Mouse (Mus musculus) liver, embryonic 14.5 days (tissue): ENCODE data around the gene Tsen15. TPM values are rescaled to one million over a fixed set of nuclear protein-coding genes. Genes with fewer than 3 reads are reported as not detected.

Source experiments
- ATAC-seq: fragments of 200-750 bp; cut with Nextera tagmentation; 2 replicates; pipeline ENCODE4 v1.8.0; 2017; ENCODE audit warnings: moderate number of reproducible peaks, mild to moderate bottlenecking, moderate library complexity; ENCODE audit not compliant: insufficient read depth
- DNase-seq, 3 experiments: peaks; one replicate each; pipeline ENCODE4 v3.0.0-alpha.2; 2012 to 2013; ENCODE audit warnings: low read depth in 3 of 3, low spot score in 3 of 3
- H3K27ac ChIP-seq: fragments of 300-500 bp; sonication (generic); 2 replicates; pipeline ENCODE4 v1.5.1; 2014; ENCODE audit warnings: moderate library complexity, mild to moderate bottlenecking, control low read depth, inconsistent platforms
- H3K27me3 ChIP-seq: fragments of 300-500 bp; sonication (generic); 2 replicates; pipeline ENCODE4 v1.6.1; 2014; ENCODE audit warnings: mild to moderate bottlenecking, low read length, moderate library complexity; ENCODE audit not compliant: control insufficient read depth, insufficient read depth
- H3K36me3 ChIP-seq: fragments of 300-500 bp; sonication (generic); replicated peaks from 2 replicates; pipeline ENCODE4 v1.6.1; 2014; ENCODE audit warnings: low read depth; ENCODE audit not compliant: control insufficient read depth, insufficient read depth
- H3K4me1 ChIP-seq, 2 experiments: fragments of 200-500 bp in 1 of 2; fragments of 300-500 bp in 1 of 2; sonication (generic) in 1 of 2; replicated peaks; 2 replicates each; pipeline ENCODE4 v1.6.1; 2012 to 2014; ENCODE audit warnings: antibody characterized with exemption in 1 of 2, inconsistent platforms in 1 of 2, low read length in 1 of 2; ENCODE audit not compliant: control insufficient read depth in 2 of 2, insufficient read depth in 2 of 2
- H3K4me2 ChIP-seq: fragments of 300-500 bp; sonication (generic); 2 replicates; pipeline ENCODE4 v1.6.1; 2014; ENCODE audit warnings: low read depth, mild to moderate bottlenecking, control low read depth, moderate library complexity
- H3K4me3 ChIP-seq, 2 experiments: fragments of 200-500 bp in 1 of 2; fragments of 300-500 bp in 1 of 2; sonication (generic) in 1 of 2; 2 replicates each; pipeline ENCODE4 v1.5.1; 2012 to 2014; ENCODE audit warnings: low read depth in 2 of 2, low read length in 2 of 2, mild to moderate bottlenecking in 2 of 2, control low read depth in 1 of 2, inconsistent platforms in 1 of 2, moderate library complexity in 1 of 2; ENCODE audit not compliant: insufficient read depth in 1 of 2
- H3K9ac ChIP-seq: fragments of 300-500 bp; sonication (generic); replicated peaks from 2 replicates; pipeline ENCODE4 v1.6.1; 2014; ENCODE audit warnings: mild to moderate bottlenecking, control low read depth, moderate library complexity
- H3K9me3 ChIP-seq: fragments of 300-500 bp; sonication (generic); 2 replicates; pipeline ENCODE4 v1.6.1; 2016; ENCODE audit warnings: low read length, mixed read lengths; ENCODE audit not compliant: control insufficient read depth
- CTCF ChIP-seq: IDR thresholded peaks from 2 replicates; pipeline ENCODE4 v1.5.1; 2016; ENCODE audit warnings: antibody characterized with exemption, low read depth, control low read depth
- EP300 ChIP-seq: IDR thresholded peaks from 2 replicates; pipeline ENCODE4 v1.6.1; 2016; ENCODE audit warnings: antibody characterized with exemption, low read depth
- WGBS: fragments of 180-500 bp; shearing (Covaris S2); extraction: QIAGEN DNeasy Blood & Tissue Kit; methylation state at CpG from one replicate; pipeline ENCODE4 v1.1.7; 2014; ENCODE audit not compliant: insufficient replicate concordance; 5-methylcytosine and 5-hydroxymethylcytosine counted together
- polyA plus RNA-seq, 2 experiments: library from polyadenylated mRNA; depleted of rRNA in 1 of 2; stranded (reverse) in 1 of 2; unstranded in 1 of 2; fragments of >200 nt; fragmentation: Nextera tagmentation in 1 of 2; extraction: Ambion mirVana in 1 of 2; gene quantifications; 2 replicates each; pipeline versions ENCODE4 v1.2.1 to v1.2.3; 2012 to 2014

Gene Tsen15
- polyA plus RNA-seq, 2 experiments: 17.5 to 23.7 TPM

GRCm38 (mm10) chr1:152384589-152384988, 1.9 kb downstream of the Tsen15 start:
- no peaks in the 10 kb centered on the region for H3K9me3 ChIP-seq
- TF ChIP-seq EP300 (no peak), CTCF (no peak)
- 89% methylated on average over 1 of the region's 1 CpGs for WGBS
- H3K4me1 ChIP-seq: peaks cover 0 to 3% of the 10 kb centered on the region in 2 experiments; a peak in 3 of 4 replicates
- DNase-seq (no peak), ATAC-seq (no peak)
- H3K4me2 ChIP-seq: no peak overlapping the region
- no peak overlapping the region for H3K27ac ChIP-seq
- H3K4me3 ChIP-seq: no peak overlapping the region
- H3K27me3 ChIP-seq: no peaks in the 10 kb centered on the region
- no peak overlapping the region for H3K9ac ChIP-seq
- peaks cover 9% of the 10 kb centered on the region for H3K36me3 ChIP-seq

- H3K27me3 ChIP-seq: no peaks in the 10 kb centered on the region
- no peaks in the 10 kb centered on the region for H3K9me3 ChIP-seq
- peaks cover 18% of the 10 kb centered on the region for H3K36me3 ChIP-seq
- H3K4me3 ChIP-seq: no peak overlapping the region
- ATAC-seq: no peak
- TF ChIP-seq EP300 (no peak), CTCF (no peak)
- WGBS: 79% methylated on average over 5 of the region's 5 CpGs
- H3K4me1 ChIP-seq: no peaks in the 10 kb centered on the region
- H3K4me2 ChIP-seq: no peak overlapping the region
- no peak for DNase-seq
- H3K9ac ChIP-seq: no peak overlapping the region
- no peak overlapping the region for H3K27ac ChIP-seq
These were observed 8.2 kb downstream of the Tsen15 start for GRCm38 (mm10) chr1:152378311-152378710.

DNA sequence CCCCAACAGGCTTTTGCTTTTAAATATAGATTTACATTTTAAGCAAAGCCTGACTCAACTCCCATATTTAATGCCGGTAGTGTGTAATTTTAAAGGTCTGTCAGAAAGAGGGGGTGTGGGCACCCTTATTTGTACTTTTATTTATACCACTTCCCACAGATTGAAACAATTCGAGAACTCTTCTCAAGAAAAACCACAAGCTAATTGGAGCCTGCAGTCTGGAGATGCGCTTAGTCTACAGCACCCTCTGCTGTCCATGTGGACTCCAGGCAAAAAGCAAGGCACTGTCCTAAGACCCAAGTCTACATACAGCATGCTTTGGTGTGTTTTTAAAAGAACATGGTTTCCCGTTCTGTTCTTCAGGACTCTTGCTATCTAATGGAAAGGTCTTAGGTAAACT, 17.3 kb downstream of the Tsen15 start:
- no peak overlapping the region for H3K27ac ChIP-seq
- no peak overlapping the region for H3K4me2 ChIP-seq
- no peak overlapping the region for H3K9ac ChIP-seq
- WGBS: 23% methylated on average over 4 of the region's 4 CpGs
- peaks cover 6% of the 10 kb centered on the region for H3K36me3 ChIP-seq
- H3K9me3 ChIP-seq: no peaks in the 10 kb centered on the region
- no peaks in the 10 kb centered on the region for H3K4me1 ChIP-seq
- TF ChIP-seq EP300 (no peak), CTCF (peak; percentile 62)
- ATAC-seq: no peak
- H3K27me3 ChIP-seq: no peaks in the 10 kb centered on the region
- no peak overlapping the region for H3K4me3 ChIP-seq
- DNase-seq: no peak

- Histone ChIP-seq H3K9ac (no peak overlapping the region), H3K4me3 (no peak overlapping the region), H3K4me2 (no peak overlapping the region), H3K36me3 (peaks cover 6% of the 10 kb centered on the region), H3K27me3 (no peaks in the 10 kb centered on the region), H3K9me3 (no peaks in the 10 kb centered on the region), H3K27ac (no peak overlapping the region), H3K4me1 (no peaks in the 10 kb centered on the region)
- TF ChIP-seq EP300: no peak
- 0 out of 2 replicates have a peak, but pooled peaks have one; percentile 8 for TF ChIP-seq CTCF
- DNase-seq: no peak
- WGBS: 70% methylated on average over 13 of the region's 13 CpGs
- no peak for ATAC-seq
These were observed 18.0 kb downstream of the Tsen15 start for GRCm38 (mm10) chr1:152368311-152369088.

DNA sequence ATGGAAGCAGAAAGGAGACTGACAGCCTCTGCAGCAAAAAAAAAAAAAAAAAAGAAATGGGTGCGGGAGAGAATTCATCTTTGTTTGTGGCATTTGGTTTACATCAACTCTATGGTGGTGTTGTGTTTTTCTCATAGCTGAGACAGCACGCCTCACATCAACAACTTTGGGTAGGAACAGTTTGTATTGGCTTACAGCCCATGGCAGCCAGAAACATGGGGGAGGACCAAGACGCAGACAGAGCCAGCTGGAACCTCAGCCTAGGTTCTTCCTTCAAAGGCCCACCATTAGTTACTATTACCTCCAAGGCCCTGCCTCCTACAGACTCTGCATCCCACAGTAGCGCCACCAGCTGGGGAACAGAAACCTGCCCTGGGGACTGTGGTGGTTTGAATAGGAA, 29.8 kb downstream of the Tsen15 start:
- WGBS: 62% methylated on average over 4 of the region's 4 CpGs
- TF ChIP-seq CTCF: no peak
- TF ChIP-seq EP300: no peak

More for the DNA sequence above, 29.8 kb downstream of the Tsen15 start:
- H3K27ac ChIP-seq: no peak overlapping the region
- ATAC-seq: no peak
- H3K4me3 ChIP-seq: no peak overlapping the region
- H3K4me2 ChIP-seq: no peak overlapping the region
- H3K36me3 ChIP-seq: no peaks in the 10 kb centered on the region
- no peaks in the 10 kb centered on the region for H3K27me3 ChIP-seq
- H3K9me3 ChIP-seq: no peaks in the 10 kb centered on the region
- no peaks in the 10 kb centered on the region for H3K4me1 ChIP-seq
- no peak overlapping the region for H3K9ac ChIP-seq
- DNase-seq: no peak
